Mouse (Mus musculus) CH12.LX (cell line): Measurements from ENCODE around the gene Bcl2l15. TPM values are rescaled to one million over a fixed set of nuclear protein-coding genes. Genes with fewer than 3 reads are reported as not detected.

ENCODE experiments used
- DNase-seq: peaks from one replicate; pipeline ENCODE4 v3.0.0-alpha.2; 2013; ENCODE audit errors: extremely low read depth
- H3K27ac ChIP-seq: 2 replicates; pipeline ENCODE4 v1.5.1; 2012; ENCODE audit warnings: low read depth, mild to moderate bottlenecking, control low read depth, moderate library complexity; ENCODE audit not compliant: insufficient read depth
- H3K27me3 ChIP-seq: replicated peaks from 2 replicates; pipeline ENCODE3; 2012; ENCODE audit warnings: inconsistent platforms
- H3K36me3 ChIP-seq, 2 experiments: replicated peaks in 1 of 2; 2 replicates each; pipeline versions ENCODE3 to v1.6.1; 2012; ENCODE audit warnings: inconsistent platforms in 1 of 2, low read length in 1 of 2, mild to moderate bottlenecking in 1 of 2, mixed read lengths in 1 of 2, moderate library complexity in 1 of 2; ENCODE audit not compliant: control insufficient read depth in 1 of 2, insufficient read depth in 1 of 2
- H3K4me1 ChIP-seq, 2 experiments: 2 replicates each; pipeline ENCODE4 v1.6.1; 2012; ENCODE audit warnings: inconsistent platforms in 1 of 2, moderate library complexity in 1 of 2; ENCODE audit not compliant: insufficient read depth in 2 of 2, control insufficient read depth in 1 of 2
- H3K4me2 ChIP-seq: 2 replicates; pipeline ENCODE4 v1.6.1; 2012; ENCODE audit warnings: low read depth, mild to moderate bottlenecking, control low read depth; ENCODE audit not compliant: poor library complexity, insufficient read depth, severe bottlenecking
- H3K4me3 ChIP-seq, 3 experiments: fragments of 150-350 bp in 1 of 3; sonication (generic) in 1 of 3; replicated peaks in 1 of 3; 2 replicates each; pipeline versions ENCODE3 to v1.5.1; 2011 to 2012; ENCODE audit warnings: low read depth in 2 of 3, low read length in 2 of 3, mild to moderate bottlenecking in 2 of 3, moderate library complexity in 2 of 3, control low read depth in 1 of 3, improper control_type of control experiment in 1 of 3, inconsistent platforms in 1 of 3, mixed read lengths in 1 of 3; ENCODE audit not compliant: poor library complexity in 1 of 3
- H3K79me2 ChIP-seq: replicated peaks from 2 replicates; pipeline ENCODE4 v1.6.1; 2012; ENCODE audit warnings: mild to moderate bottlenecking, moderate library complexity; ENCODE audit not compliant: control insufficient read depth, poor library complexity, insufficient read depth, severe bottlenecking; ENCODE audit errors: extremely low read depth
- H3K9ac ChIP-seq: 2 replicates; pipeline ENCODE4 v1.6.1; 2012; ENCODE audit warnings: low read depth, mild to moderate bottlenecking, control low read depth, moderate library complexity; ENCODE audit not compliant: insufficient read depth
- H3K9me3 ChIP-seq: replicated peaks from 2 replicates; pipeline ENCODE3; 2012; ENCODE audit warnings: low read length, inconsistent platforms, mixed read lengths
- BHLHE40 ChIP-seq: IDR thresholded peaks from 2 replicates; pipeline ENCODE4 v1.6.1; 2011; ENCODE audit warnings: mild to moderate bottlenecking, low read depth, low read length, improper control_type of control experiment
- CHD2 ChIP-seq: IDR thresholded peaks from 2 replicates; pipeline ENCODE4 v1.6.1; 2011; ENCODE audit warnings: low read length, improper control_type of control experiment
- ETS1 ChIP-seq: conservative IDR thresholded peaks from 2 replicates; pipeline ENCODE4 v1.6.1; 2012; ENCODE audit warnings: low read depth, mild to moderate bottlenecking, inconsistent platforms, low read length, improper control_type of control experiment, moderate library complexity
- GABPA ChIP-seq: IDR thresholded peaks from 2 replicates; pipeline ENCODE4 v1.6.1; 2012; ENCODE audit warnings: low read depth, low read length, improper control_type of control experiment, inconsistent platforms; ENCODE audit not compliant: insufficient replicate concordance
- JUN ChIP-seq: IDR thresholded peaks from 2 replicates; pipeline ENCODE4 v1.6.1; 2011; ENCODE audit warnings: low read depth, mild to moderate bottlenecking, low read length, improper control_type of control experiment, moderate library complexity; ENCODE audit not compliant: insufficient read depth
- MAFK ChIP-seq: IDR thresholded peaks from 2 replicates; pipeline ENCODE4 v1.6.1; 2011; ENCODE audit warnings: low read length, improper control_type of control experiment; ENCODE audit not compliant: insufficient replicate concordance
- MAX ChIP-seq: IDR thresholded peaks from 2 replicates; pipeline ENCODE4 v1.6.1; 2011; ENCODE audit warnings: low read length, improper control_type of control experiment
- MAZ ChIP-seq: IDR thresholded peaks from 2 replicates; pipeline ENCODE4 v1.6.1; 2012; ENCODE audit warnings: low read depth, mild to moderate bottlenecking, inconsistent platforms, low read length, improper control_type of control experiment, moderate library complexity
- MXI1 ChIP-seq: IDR thresholded peaks from 2 replicates; pipeline ENCODE4 v1.6.1; 2011; ENCODE audit warnings: mild to moderate bottlenecking, low read depth, low read length, improper control_type of control experiment
- NELFE ChIP-seq: IDR thresholded peaks from 2 replicates; pipeline ENCODE4 v1.6.1; 2011; ENCODE audit warnings: low read depth, low read length, improper control_type of control experiment
- NRF1 ChIP-seq: IDR thresholded peaks from 2 replicates; pipeline ENCODE4 v1.6.1; 2014; ENCODE audit warnings: low read depth, mild to moderate bottlenecking, inconsistent platforms, low read length, improper control_type of control experiment, moderate library complexity
- PAX5 ChIP-seq: IDR thresholded peaks from 2 replicates; pipeline ENCODE4 v1.6.1; 2012; ENCODE audit warnings: low read length, inconsistent platforms, mixed read lengths
- POLR2AphosphoS2 ChIP-seq: IDR thresholded peaks from 2 replicates; pipeline ENCODE4 v1.6.1; 2011; ENCODE audit warnings: low read depth, low read length, improper control_type of control experiment
- RAD21 ChIP-seq: IDR thresholded peaks from 2 replicates; pipeline ENCODE4 v1.6.1; 2011; ENCODE audit warnings: low read depth, mild to moderate bottlenecking, low read length, improper control_type of control experiment, moderate library complexity
- RCOR1 ChIP-seq: conservative IDR thresholded peaks from 2 replicates; pipeline ENCODE4 v1.6.1; 2012; ENCODE audit warnings: low read depth, mild to moderate bottlenecking, inconsistent platforms, low read length, improper control_type of control experiment
- USF1 ChIP-seq: IDR thresholded peaks from 2 replicates; pipeline ENCODE4 v1.6.1; 2014; ENCODE audit warnings: low read depth, mild to moderate bottlenecking, inconsistent platforms, low read length, improper control_type of control experiment
- ZC3H11A ChIP-seq: IDR thresholded peaks from 2 replicates; pipeline ENCODE4 v1.6.1; 2012; ENCODE audit warnings: low read depth, mild to moderate bottlenecking, inconsistent platforms, low read length, improper control_type of control experiment
- ZKSCAN1 ChIP-seq: IDR thresholded peaks from 2 replicates; pipeline ENCODE4 v1.6.1; 2012; ENCODE audit warnings: low read depth, inconsistent platforms, low read length, improper control_type of control experiment, borderline replicate concordance
- ZNF384 ChIP-seq: IDR thresholded peaks from 2 replicates; pipeline ENCODE4 v1.6.1; 2012; ENCODE audit warnings: low read depth, low read length, improper control_type of control experiment, inconsistent platforms
- dilution Hi-C: fragments of 300-500 bp; cut with MboI; formaldehyde crosslinking; loops from 2 replicates; pipeline ENCODE4 v1.14.3; 2020; ENCODE audit warnings: low sequenced_read_pairs; ENCODE audit not compliant: extremely low pct_unique_long_range_greater_than_20kb, extremely low pct_ligation_motif_present
- in situ Hi-C: fragments of 300-500 bp; cut with MboI; formaldehyde crosslinking; loops from 3 replicates; pipeline ENCODE4 v1.14.3; 2019; ENCODE audit warnings: low sequenced_read_pairs, low pct_ligation_motif_present, low pct_unique_long_range_greater_than_20kb, mixed read lengths
- polyA plus RNA-seq: library from polyadenylated mRNA; unstranded; fragments of >175 nt; gene quantifications from 2 replicates; pipeline ENCODE4 v1.2.1, GENCODE M21; 2012; ENCODE audit warnings: low read depth; ENCODE audit not compliant: insufficient read length
- total RNA-seq, 2 experiments: library from RNA; depleted of rRNA; stranded (reverse); fragments of 300-350 nt in 1 of 2; fragments of >200 nt in 1 of 2; gene quantifications; 2 replicates each; pipeline ENCODE4 v1.2.3; 2012 to 2014

Bcl2l15 gene
- total and polyA plus RNA-seq, 3 experiments, result 12.2 to 24.9 (median 23.0) TPM

DNA sequence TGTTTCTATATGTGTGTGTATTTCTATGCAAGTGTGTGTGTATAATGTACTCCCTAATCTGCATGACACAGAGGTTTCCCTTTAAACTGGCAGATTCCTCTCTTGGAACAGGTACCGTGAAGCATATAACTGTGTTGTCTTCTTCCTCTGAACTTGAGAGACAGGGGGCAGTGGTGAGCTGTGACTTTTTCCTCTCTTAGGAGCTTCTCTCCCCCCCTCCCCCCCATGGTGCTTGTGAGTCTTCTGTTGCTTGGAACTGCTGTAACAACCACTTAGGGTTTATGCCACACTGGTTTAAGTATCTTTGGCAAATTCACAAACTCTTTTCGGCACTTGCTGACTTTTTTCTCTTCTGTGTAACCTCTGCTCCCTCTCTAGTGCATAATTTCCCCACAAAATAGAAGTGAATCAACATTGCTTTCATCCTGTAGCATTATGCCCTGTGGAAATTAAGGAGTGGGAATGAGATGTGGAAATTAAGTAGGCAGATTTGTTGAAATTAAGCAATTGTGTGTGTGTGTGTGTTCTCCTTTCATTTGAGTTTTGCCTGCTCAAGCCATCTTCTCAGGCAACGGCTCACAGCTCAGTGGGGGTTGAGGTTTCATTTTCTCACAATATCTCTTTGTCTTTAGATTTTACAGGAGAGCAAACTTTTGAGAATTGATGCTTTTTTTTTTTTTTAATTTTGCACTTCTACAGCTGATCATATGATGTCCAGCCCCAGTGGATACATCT is 20.3 kb downstream of the Bcl2l15 start (continued):
- TF ChIP-seq MAFK, result no peak
- peak; percentile 23; the same call in 1 of the 2 replicates for TF ChIP-seq NRF1
- TF ChIP-seq PAX5, result no peak
- no peak for TF ChIP-seq POLR2AphosphoS2
- TF ChIP-seq MAZ, result peak; percentile 94
- peak; percentile 70 for TF ChIP-seq MXI1
- TF ChIP-seq RAD21, result peak; percentile 84
- TF ChIP-seq CHD2, result peak; percentile 85

GRCm38 (mm10) chr3:103853804-103854203 is 21.4 kb downstream of the Bcl2l15 start:
- H3K4me2 ChIP-seq, result peak overlapping the region; percentile 100
- in situ Hi-C loops, result no loop called here
- no peak for TF ChIP-seq ZC3H11A
- no peak for TF ChIP-seq MAX
- TF ChIP-seq ZNF384, result no peak
- TF ChIP-seq ZKSCAN1, result no peak
- no peak for TF ChIP-seq BHLHE40
- TF ChIP-seq JUN, result no peak
- no peak for TF ChIP-seq GABPA
- no peak for TF ChIP-seq USF1
- no peak for TF ChIP-seq ETS1
- no peak for TF ChIP-seq RCOR1
- TF ChIP-seq NELFE, result no peak

More at GRCm38 (mm10) chr3:103853804-103854203, 21.4 kb downstream of the Bcl2l15 start:
- Histone ChIP-seq H3K4me1 (peaks cover 9 to 75% of the 10 kb centered on the region in 2 experiments), H3K79me2 (peaks cover 17% of the 10 kb centered on the region), H3K36me3 (peaks cover 4 to 23% of the 10 kb centered on the region in 2 experiments), H3K9me3 (no peaks in the 10 kb centered on the region), H3K27me3 (no peaks in the 10 kb centered on the region), H3K27ac (no peak overlapping the region), H3K4me3 (no peak overlapping the region), H3K9ac (peak overlapping the region; percentile 82)
- DNase-seq, result no peak
- dilution Hi-C loops, result no loop called here
